Mouse (Mus musculus) olfactory bulb, adult 2 months (tissue): Measurements from ENCODE around the gene St6galnac3. TPM values are rescaled to one million over a fixed set of nuclear protein-coding genes. Genes with fewer than 3 reads are reported as not detected.

ENCODE experiments used
- H3K27ac ChIP-seq: fragments of 200-500 bp; 2 replicates; pipeline ENCODE4 v1.5.1; 2012; ENCODE audit warnings: low read depth, low read length; ENCODE audit not compliant: insufficient read depth
- H3K4me1 ChIP-seq: fragments of 200-500 bp; 2 replicates; pipeline ENCODE4 v1.6.1; 2012; ENCODE audit warnings: low read length; ENCODE audit not compliant: control insufficient read depth, insufficient read depth
- H3K4me3 ChIP-seq: fragments of 200-500 bp; 2 replicates; pipeline ENCODE4 v1.5.1; 2012; ENCODE audit warnings: mild to moderate bottlenecking, low read depth, low read length, moderate library complexity; ENCODE audit not compliant: insufficient read depth
- CTCF ChIP-seq: fragments of 200-500 bp; IDR thresholded peaks from 2 replicates; pipeline ENCODE4 v1.5.1; 2012; ENCODE audit warnings: low read depth, mild to moderate bottlenecking, low read length, moderate library complexity; ENCODE audit not compliant: insufficient read depth
- POLR2A ChIP-seq: fragments of 200-500 bp; IDR thresholded peaks from 2 replicates; pipeline ENCODE4 v1.6.1; 2012; ENCODE audit warnings: mild to moderate bottlenecking, low read depth, low read length, moderate library complexity; ENCODE audit not compliant: insufficient read depth
- WGBS: fragments of 180-500 bp; shearing (Covaris S2); methylation state at CpG from one replicate; pipeline ENCODE4 v1.1.7; 2018; 5-methylcytosine and 5-hydroxymethylcytosine counted together
- polyA plus RNA-seq: library from polyadenylated mRNA; stranded (reverse); fragments of >200 nt; gene quantifications from 2 replicates; pipeline ENCODE4 v1.2.4, GENCODE M21; 2012; ENCODE audit warnings: low replicate concordance; ENCODE audit not compliant: missing spikeins, insufficient read depth, insufficient read length

The St6galnac3 gene
- polyA plus RNA-seq, 1 experiment = not detected

GRCm38 (mm10) chr3:153429840-153430239, 295.1 kb downstream of the St6galnac3 start:
- 0 out of 2 replicates have a peak, but pooled peaks cover 6% of the 10 kb centered on the region for H3K4me1 ChIP-seq
- no peak overlapping the region for H3K27ac ChIP-seq
- TF ChIP-seq POLR2A = no peak
- no peak for TF ChIP-seq CTCF
- WGBS = 56% methylated on average over 8 of the region's 8 CpGs
- H3K4me3 ChIP-seq = no peak overlapping the region

- Histone ChIP-seq H3K4me3 (no peak overlapping the region), H3K27ac (no peak overlapping the region), H3K4me1 (peaks cover 4% of the 10 kb centered on the region; the same call in 1 of the 2 replicates)
- 77% methylated on average over 7 of the region's 7 CpGs for WGBS
- TF ChIP-seq CTCF (no peak), POLR2A (no peak)
Measured at GRCm38 (mm10) chr3:153421918-153422290, 303.1 kb downstream of the St6galnac3 start.

GRCm38 (mm10) chr3:153421060-153421917, 303.7 kb downstream of the St6galnac3 start:
- peaks cover 4% of the 10 kb centered on the region; the same call in 1 of the 2 replicates for H3K4me1 ChIP-seq
- no peak overlapping the region for H3K27ac ChIP-seq
- H3K4me3 ChIP-seq = no peak overlapping the region
- TF ChIP-seq POLR2A = no peak
- no peak for TF ChIP-seq CTCF
- 75% methylated on average over 14 of the region's 14 CpGs for WGBS

GRCm38 (mm10) chr3:153419331-153419730, 305.6 kb downstream of the St6galnac3 start:
- Histone ChIP-seq H3K27ac (no peak overlapping the region), H3K4me3 (no peak overlapping the region), H3K4me1 (peaks cover 5% of the 10 kb centered on the region; the same call in 1 of the 2 replicates)
- 85% methylated on average over 7 of the region's 7 CpGs for WGBS
- TF ChIP-seq POLR2A (no peak), CTCF (no peak)

- 79% methylated on average over 9 of the region's 9 CpGs for WGBS
- Histone ChIP-seq H3K4me1 (peaks cover 7% of the 10 kb centered on the region; the same call in 1 of the 2 replicates), H3K4me3 (no peak overlapping the region), H3K27ac (no peak overlapping the region)
- no peak for TF ChIP-seq POLR2A
- no peak for TF ChIP-seq CTCF
Measured at GRCm38 (mm10) chr3:153417001-153417400, 308.0 kb downstream of the St6galnac3 start.

GRCm38 (mm10) chr3:153416383-153416782, 308.6 kb downstream of the St6galnac3 start:
- TF ChIP-seq POLR2A (no peak), CTCF (no peak)
- no peak overlapping the region for H3K4me3 ChIP-seq
- H3K27ac ChIP-seq = no peak overlapping the region
- WGBS = 66% methylated on average over 4 of the region's 4 CpGs
- H3K4me1 ChIP-seq = peaks cover 5% of the 10 kb centered on the region; the same call in 1 of the 2 replicates

- Histone ChIP-seq H3K4me3 (no peak overlapping the region), H3K27ac (no peak overlapping the region), H3K4me1 (peaks cover 5% of the 10 kb centered on the region; the same call in 1 of the 2 replicates)
- WGBS = 48% methylated on average over 2 of the region's 2 CpGs
- no peak for TF ChIP-seq CTCF
- no peak for TF ChIP-seq POLR2A
Measured at GRCm38 (mm10) chr3:153414132-153414531, 310.8 kb downstream of the St6galnac3 start.

GRCm38 (mm10) chr3:153409286-153409685, 315.7 kb downstream of the St6galnac3 start:
- Histone ChIP-seq H3K4me3 (no peak overlapping the region), H3K4me1 (peaks cover 5% of the 10 kb centered on the region; the same call in 1 of the 2 replicates), H3K27ac (no peak overlapping the region)
- 93% methylated on average over 9 of the region's 9 CpGs for WGBS
- TF ChIP-seq CTCF (no peak), POLR2A (no peak)

GRCm38 (mm10) chr3:153408361-153408760, 316.6 kb downstream of the St6galnac3 start:
- 78% methylated on average over 6 of the region's 6 CpGs for WGBS
- Histone ChIP-seq H3K27ac (no peak overlapping the region), H3K4me1 (peaks cover 3% of the 10 kb centered on the region; the same call in 1 of the 2 replicates), H3K4me3 (no peak overlapping the region)
- TF ChIP-seq POLR2A (no peak), CTCF (no peak)
